Mouse (Mus musculus): Measurements from ENCODE around the gene Dusp12. TPM values are rescaled to one million over a fixed set of nuclear protein-coding genes. Genes with fewer than 3 reads are reported as not detected.
A peak's percentile ranks its signal among the peaks of the same experiment; 100 is the strongest.

Dusp12 gene
- total and polyA plus RNA-seq, 3 experiments, result 30.4 to 41.7 (median 30.9) TPM

DNA sequence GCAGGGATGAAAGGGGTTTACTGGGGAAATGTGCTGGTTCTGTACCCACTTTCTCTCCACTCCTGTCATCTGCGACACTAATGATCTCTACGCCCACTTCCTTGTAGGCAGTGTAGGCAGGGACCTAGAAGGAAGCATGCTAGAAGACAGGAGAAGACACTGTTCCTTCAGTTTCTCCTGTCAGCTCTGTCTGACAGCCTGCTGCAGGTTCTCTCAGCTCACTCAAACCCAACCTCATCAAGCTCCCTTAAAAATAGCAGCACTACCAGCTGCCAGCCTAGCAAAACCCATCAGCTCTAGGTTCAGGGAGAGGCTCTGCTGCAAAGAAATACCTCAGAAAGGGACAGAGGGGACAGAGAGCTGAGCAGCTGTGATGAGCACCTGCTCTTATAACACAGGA lies 35.3 kb downstream of the Dusp12 start:
- in situ Hi-C loops (cut with MboI; ENCODE audit: low pct_ligation_motif_present, low pct_unique_long_range_greater_than_20kb, low sequenced_read_pairs), result no loop called here
- dilution Hi-C loops (cut with MboI; ENCODE audit: extremely low pct_ligation_motif_present, extremely low pct_unique_long_range_greater_than_20kb, low sequenced_read_pairs), result no loop called here
- no peaks in the 10 kb centered on the region for H3K27me3 ChIP-seq (replicated peaks)
- H3K79me2 ChIP-seq (replicated peaks; ENCODE audit: control insufficient read depth, extremely low read depth, insufficient read depth, poor library complexity, severe bottlenecking), result peaks cover 61% of the 10 kb centered on the region
- H3K27ac ChIP-seq (ENCODE audit: insufficient read depth, low read depth), result no peak overlapping the region
- H3K9me3 ChIP-seq (replicated peaks; ENCODE audit: low read length), result peaks cover 3% of the 10 kb centered on the region
- no peak overlapping the region for H3K9ac ChIP-seq (ENCODE audit: insufficient read depth, low read depth)
- DNase-seq (ENCODE audit: extremely low read depth), result no peak
- TF ChIP-seq NRF1 (IDR thresholded peaks at IDR 0.05; ENCODE audit: low read depth, low read length) (no peak), HCFC1 (IDR thresholded peaks at IDR 0.05; ENCODE audit: low read depth, low read length) (no peak), SIN3A (IDR thresholded peaks at IDR 0.05; ENCODE audit: low read length) (no peak), MAZ (IDR thresholded peaks at IDR 0.05; ENCODE audit: low read depth, low read length) (no peak), ZNF384 (IDR thresholded peaks at IDR 0.05; ENCODE audit: low read depth, low read length) (no peak), POLR2AphosphoS2 (IDR thresholded peaks at IDR 0.05; ENCODE audit: low read depth, low read length) (no peak), ETS1 (conservative IDR thresholded peaks at IDR 0.05; ENCODE audit: low read depth, low read length) (no peak), TCF12 (IDR thresholded peaks at IDR 0.05; ENCODE audit: low read depth, low read length) (no peak), UBTF (IDR thresholded peaks at IDR 0.05; ENCODE audit: low read depth, low read length) (no peak), MXI1 (IDR thresholded peaks at IDR 0.05; ENCODE audit: low read depth, low read length) (no peak)
- H3K4me1 ChIP-seq (ENCODE audit: control insufficient read depth in 1 of 2, insufficient read depth in 2 of 2), result peaks cover 7 to 44% of the 10 kb centered on the region in 2 experiments
- H3K4me2 ChIP-seq (ENCODE audit: insufficient read depth, low read depth, poor library complexity, severe bottlenecking), result no peak overlapping the region
- no peak overlapping the region for H3K4me3 ChIP-seq (replicated peaks in 1 of 3; ENCODE audit: low read depth in 2 of 3, low read length in 2 of 3, poor library complexity in 1 of 3)
- peaks cover 52 to 61% of the 10 kb centered on the region in 2 experiments for H3K36me3 ChIP-seq (replicated peaks in 1 of 2; ENCODE audit: control insufficient read depth in 1 of 2, insufficient read depth in 1 of 2, low read length in 1 of 2)

- Histone ChIP-seq H3K36me3 (replicated peaks in 1 of 2; ENCODE audit: control insufficient read depth in 1 of 2, insufficient read depth in 1 of 2, low read length in 1 of 2) (peaks cover 57 to 78% of the 10 kb centered on the region in 2 experiments), H3K4me3 (replicated peaks in 1 of 3; ENCODE audit: low read depth in 2 of 3, low read length in 2 of 3, poor library complexity in 1 of 3) (no peak overlapping the region), H3K4me1 (ENCODE audit: control insufficient read depth in 1 of 2, insufficient read depth in 2 of 2) (peaks cover 1 to 10% of the 10 kb centered on the region in 2 experiments; a peak in 3 of 4 replicates), H3K27me3 (replicated peaks) (no peaks in the 10 kb centered on the region), H3K79me2 (replicated peaks; ENCODE audit: control insufficient read depth, extremely low read depth, insufficient read depth, poor library complexity, severe bottlenecking) (peaks cover 54% of the 10 kb centered on the region), H3K4me2 (ENCODE audit: insufficient read depth, low read depth, poor library complexity, severe bottlenecking) (no peak overlapping the region), H3K9me3 (replicated peaks; ENCODE audit: low read length) (peaks cover 1% of the 10 kb centered on the region), H3K27ac (ENCODE audit: insufficient read depth, low read depth) (no peak overlapping the region), H3K9ac (ENCODE audit: insufficient read depth, low read depth) (no peak overlapping the region)
- dilution Hi-C loops (cut with MboI; ENCODE audit: extremely low pct_ligation_motif_present, extremely low pct_unique_long_range_greater_than_20kb, low sequenced_read_pairs) (no loop called here), in situ Hi-C loops (cut with MboI; ENCODE audit: low pct_ligation_motif_present, low pct_unique_long_range_greater_than_20kb, low sequenced_read_pairs) (loop anchor here (25.0 kb wide), 1 partner anchor 208 kb away; the partner anchor contains the start of gene Olfml2b)
- TF ChIP-seq MXI1 (IDR thresholded peaks at IDR 0.05; ENCODE audit: low read depth, low read length) (no peak), TCF12 (IDR thresholded peaks at IDR 0.05; ENCODE audit: low read depth, low read length) (no peak), POLR2A (IDR thresholded peaks at IDR 0.05; ENCODE audit: low read depth, low read length) (peak; percentile 25; the same call in 1 of the 2 replicates)
- DNase-seq (ENCODE audit: extremely low read depth), result no peak
These were observed 39.7 kb downstream of the Dusp12 start for GRCm38 (mm10) chr1:170845448-170846307.

DNA sequence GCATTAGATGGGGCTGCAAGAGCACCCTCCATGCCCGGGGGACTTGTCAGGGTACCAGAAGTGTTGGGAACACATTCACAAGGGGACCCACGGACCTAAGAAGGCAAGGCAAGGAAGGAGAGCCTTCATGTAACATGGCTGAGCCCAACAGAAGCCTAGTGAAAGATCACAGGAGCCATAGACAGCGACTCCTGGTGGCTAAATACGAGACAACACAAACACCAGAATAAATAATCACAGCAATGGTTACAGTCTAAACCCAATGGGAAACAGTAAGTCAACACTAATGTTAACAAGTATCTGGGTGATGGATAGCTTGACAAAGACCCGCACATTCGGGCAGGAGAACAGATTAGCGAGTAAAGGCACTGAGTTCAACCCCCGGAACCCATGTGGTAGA lies 41.0 kb downstream of the Dusp12 start:
- H3K4me3 ChIP-seq (replicated peaks in 1 of 3; ENCODE audit: low read depth in 2 of 3, low read length in 2 of 3, poor library complexity in 1 of 3), result no peak overlapping the region
- H3K4me1 ChIP-seq (ENCODE audit: control insufficient read depth in 1 of 2, insufficient read depth in 2 of 2), result no peaks in the 10 kb centered on the region; a peak in 1 of 4 replicates
- no peak overlapping the region for H3K4me2 ChIP-seq (ENCODE audit: insufficient read depth, low read depth, poor library complexity, severe bottlenecking)
- H3K36me3 ChIP-seq (replicated peaks in 1 of 2; ENCODE audit: control insufficient read depth in 1 of 2, insufficient read depth in 1 of 2, low read length in 1 of 2), result peaks cover 55 to 76% of the 10 kb centered on the region in 2 experiments
- no peak overlapping the region for H3K27ac ChIP-seq (ENCODE audit: insufficient read depth, low read depth)
- in situ Hi-C loops (cut with MboI; ENCODE audit: low pct_ligation_motif_present, low pct_unique_long_range_greater_than_20kb, low sequenced_read_pairs) (loop anchor here (25.0 kb wide), 1 partner anchor 207 kb away; the partner anchor contains the start of gene Olfml2b), dilution Hi-C loops (cut with MboI; ENCODE audit: extremely low pct_ligation_motif_present, extremely low pct_unique_long_range_greater_than_20kb, low sequenced_read_pairs) (no loop called here)
- H3K79me2 ChIP-seq (replicated peaks; ENCODE audit: control insufficient read depth, extremely low read depth, insufficient read depth, poor library complexity, severe bottlenecking), result peaks cover 44% of the 10 kb centered on the region
- no peaks in the 10 kb centered on the region for H3K9me3 ChIP-seq (replicated peaks; ENCODE audit: low read length)
- DNase-seq (ENCODE audit: extremely low read depth), result no peak
- H3K9ac ChIP-seq (ENCODE audit: insufficient read depth, low read depth), result no peak overlapping the region
- no peaks in the 10 kb centered on the region for H3K27me3 ChIP-seq (replicated peaks)
- TF ChIP-seq ELF1 (IDR thresholded peaks at IDR 0.05; ENCODE audit: low read depth, low read length), result no peak
- TF ChIP-seq POLR2AphosphoS2 (IDR thresholded peaks at IDR 0.05; ENCODE audit: low read depth, low read length), result no peak
- no peak for TF ChIP-seq CHD1 (IDR thresholded peaks at IDR 0.05; ENCODE audit: low read depth, low read length)
- TF ChIP-seq ETS1 (conservative IDR thresholded peaks at IDR 0.05; ENCODE audit: low read depth, low read length), result no peak
- no peak for TF ChIP-seq JUND (conservative IDR thresholded peaks at IDR 0.05; ENCODE audit: low read depth, low read length)
- no peak for TF ChIP-seq TBP (conservative IDR thresholded peaks at IDR 0.05; ENCODE audit: low read depth, low read length)
- peak; percentile 21 for TF ChIP-seq SMC3 (IDR thresholded peaks at IDR 0.05; ENCODE audit: low read depth, low read length)
- peak in 1 of 2 experiments; percentile 48; a peak in 3 of 4 replicates for TF ChIP-seq CTCF (conservative IDR thresholded peaks at IDR 0.05 in 1 of 2, IDR thresholded peaks at IDR 0.05 in 1 of 2; ENCODE audit: low read depth in 2 of 2, low read length in 2 of 2)
- TF ChIP-seq ZNF384 (IDR thresholded peaks at IDR 0.05; ENCODE audit: low read depth, low read length), result no peak
- no peak for TF ChIP-seq PAX5 (IDR thresholded peaks at IDR 0.05; ENCODE audit: low read length)
- TF ChIP-seq RAD21 (IDR thresholded peaks at IDR 0.05; ENCODE audit: low read depth, low read length), result peak; percentile 9
- TF ChIP-seq HCFC1 (IDR thresholded peaks at IDR 0.05; ENCODE audit: low read depth, low read length), result no peak
- TF ChIP-seq MEF2A (IDR thresholded peaks at IDR 0.05; ENCODE audit: borderline replicate concordance, low read depth, low read length), result no peak
- TF ChIP-seq NELFE (IDR thresholded peaks at IDR 0.05; ENCODE audit: low read depth, low read length), result no peak
- no peak for TF ChIP-seq MAFK (IDR thresholded peaks at IDR 0.05; ENCODE audit: insufficient replicate concordance, low read length)

Data from CH12.LX (cell line).